Mouse (Mus musculus): ENCODE measurements around the gene Focad.
A peak's percentile ranks its signal among the peaks of the same experiment; 100 is the strongest.

The Focad gene

GRCm38 (mm10) chr4:88094062-88094767, at the start of gene Focad:
Gene Focad (plus strand): TSS chr4:88094629.
- peak; percentile 96 for DNase-seq (ENCODE audit: low read depth, low spot score)

- DNase-seq (ENCODE audit: low read depth, low spot score), result no peak
Observed at GRCm38 (mm10) chr4:88045151-88045550, 49.3 kb upstream of the Focad start.

GRCm38 (mm10) chr4:88046280-88046679, 48.1 kb upstream of the Focad start:
- DNase-seq (ENCODE audit: low read depth, low spot score), result no peak

- DNase-seq (ENCODE audit: low read depth, low spot score), result no peak
Observed at GRCm38 (mm10) chr4:88075388-88075787, 19.0 kb upstream of the Focad start.

- DNase-seq (ENCODE audit: low read depth, low spot score), result no peak
Observed at GRCm38 (mm10) chr4:88078983-88079382, 15.4 kb upstream of the Focad start.

GRCm38 (mm10) chr4:88081417-88081816, 13.0 kb upstream of the Focad start:
- no peak for DNase-seq (ENCODE audit: low read depth, low spot score)

GRCm38 (mm10) chr4:88081885-88082284, 12.5 kb upstream of the Focad start:
- no peak for DNase-seq (ENCODE audit: low read depth, low spot score)

- no peak for DNase-seq (ENCODE audit: low read depth, low spot score)
Observed at GRCm38 (mm10) chr4:88082381-88082780, 12.0 kb upstream of the Focad start.

- no peak for DNase-seq (ENCODE audit: low read depth, low spot score)
Observed at GRCm38 (mm10) chr4:88083781-88084180, 10.6 kb upstream of the Focad start.

GRCm38 (mm10) chr4:88090316-88090715, 4.1 kb upstream of the Focad start:
- DNase-seq (ENCODE audit: low read depth, low spot score), result no peak

- DNase-seq (ENCODE audit: low read depth, low spot score), result no peak
Observed at GRCm38 (mm10) chr4:88094768-88095420, 465 bp downstream of the Focad start.

GRCm38 (mm10) chr4:88095693-88096092, 1.3 kb downstream of the Focad start:
- DNase-seq (ENCODE audit: low read depth, low spot score), result no peak

- DNase-seq (ENCODE audit: low read depth, low spot score), result no peak
Observed at GRCm38 (mm10) chr4:88108585-88108984, 14.2 kb downstream of the Focad start.

- no peak for DNase-seq (ENCODE audit: low read depth, low spot score)
Observed at GRCm38 (mm10) chr4:88117331-88117730, 22.9 kb downstream of the Focad start.

- DNase-seq (ENCODE audit: low read depth, low spot score), result no peak
Observed at GRCm38 (mm10) chr4:88117942-88118341, 23.5 kb downstream of the Focad start.

- DNase-seq (ENCODE audit: low read depth, low spot score), result no peak
Observed at GRCm38 (mm10) chr4:88118750-88119395, 24.4 kb downstream of the Focad start.

- DNase-seq (ENCODE audit: low read depth, low spot score), result no peak
Observed at GRCm38 (mm10) chr4:88120091-88120490, 25.7 kb downstream of the Focad start.

- DNase-seq (ENCODE audit: low read depth, low spot score), result no peak
Observed at GRCm38 (mm10) chr4:88122472-88122871, 28.0 kb downstream of the Focad start.

- DNase-seq (ENCODE audit: low read depth, low spot score), result no peak
Observed at GRCm38 (mm10) chr4:88135936-88136335, 41.5 kb downstream of the Focad start.

- no peak for DNase-seq (ENCODE audit: low read depth, low spot score)
Observed at GRCm38 (mm10) chr4:88136528-88136927, 42.1 kb downstream of the Focad start.

- DNase-seq (ENCODE audit: low read depth, low spot score), result no peak
Observed at GRCm38 (mm10) chr4:88138366-88138917, 44.0 kb downstream of the Focad start.

GRCm38 (mm10) chr4:88149462-88149861, 55.0 kb downstream of the Focad start:
- no peak for DNase-seq (ENCODE audit: low read depth, low spot score)

All from embryo, embryonic 11.5 days (tissue).